In the genomic region with DNA sequence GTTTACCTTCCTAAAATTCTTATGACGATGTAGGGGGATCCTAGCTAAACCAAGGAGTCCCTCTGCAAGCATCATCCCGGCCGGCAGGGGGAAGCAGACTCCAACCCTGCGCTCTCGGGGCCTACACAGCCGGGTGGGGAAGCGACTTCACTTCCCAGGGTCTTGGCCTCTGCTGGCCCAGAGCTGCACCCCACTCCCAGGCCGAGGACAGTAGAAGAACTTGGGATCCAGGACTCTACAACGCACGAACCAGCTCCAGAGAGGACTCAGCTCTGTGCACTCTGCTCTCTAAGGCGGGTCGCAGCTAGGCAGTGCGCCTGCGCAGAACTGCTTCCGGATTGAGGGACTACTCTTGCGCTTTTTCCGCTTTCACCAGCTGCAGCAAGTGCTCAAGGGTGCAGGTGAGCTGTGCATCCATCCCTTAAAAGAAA, we compare ENCODE assay signal across 8 mouse cellular contexts. TPM values are rescaled to one million over a fixed set of nuclear protein-coding genes. Genes with fewer than 3 reads are reported as not detected.
DNase-seq lines count a peak whose midpoint lies in the region; ATAC-seq lines count a peak whose summit lies in the region.

Gene Tmem14a, plus strand, starts transcription at position 87 of the 431 bp plus-strand sequence.

- no peaks in the 10 kb centered on the region for H3K36me3 ChIP-seq in intestine, embryonic 14.5 days (ENCODE audit: control insufficient read depth, insufficient read depth, low read length)

- peak within 1 kb of the TSS; percentile 75 for H3K27ac ChIP-seq in intestine, embryonic 14.5 days (ENCODE audit: low read depth)

- peak within 1 kb of the TSS; percentile 70 for H3K4me3 ChIP-seq in intestine, embryonic 14.5 days (ENCODE audit: low read depth, low read length)

- no peaks in the 10 kb centered on the region for H3K4me1 ChIP-seq in intestine, embryonic 14.5 days (replicated peaks; ENCODE audit: control insufficient read depth, insufficient read depth, low read length)

- peak; percentile 90 to 97 for DNase-seq in adrenal gland, adult (ENCODE audit: inconsistent age in 2 of 2, low spot score in 1 of 2)
- DNase-seq in embryo, embryonic 10.5 days (ENCODE audit: low spot score), result peak; percentile 88
- DNase-seq in gastrocnemius, postnatal 25 days, result peak; percentile 81
- DNase-seq in intestine, embryonic 14.5 days (ENCODE audit: low spot score), result peak; percentile 97
- peak; percentile 78 to 88 for DNase-seq in left cerebral cortex, postnatal 14 days (ENCODE audit: low spot score in 2 of 2)
- peak; percentile 82 for DNase-seq in mesoderm, embryonic 11.5 days (ENCODE audit: low read depth, low spot score)
- peak; percentile 81 to 82 for DNase-seq in right cerebral cortex, postnatal 36 days (ENCODE audit: low spot score in 2 of 2)
- peak; percentile 87 for DNase-seq in yolk sac, embryonic 10.5 days (ENCODE audit: low spot score)

- peak; percentile 91 for ATAC-seq in intestine, embryonic 14.5 days (replicated peaks; ENCODE audit: low FRiP score, low TSS enrichment, low read depth)

- intact Hi-C loops in left cerebral cortex, postnatal 14 days (cut with DNase I), result loop anchor here (2.0 to 5.0 kb wide), 4 partner anchors 52 to 1049 kb away; no protein-coding TSS in a partner anchor

- peak within 1 kb of the TSS; percentile 66 for H3K4me2 ChIP-seq in intestine, embryonic 14.5 days (ENCODE audit: low read length)

- WGBS in intestine, embryonic 14.5 days, result under 1% methylated on average over 17 of the region's 17 CpGs

- no peaks in the 10 kb centered on the region for H3K27me3 ChIP-seq in intestine, embryonic 14.5 days (replicated peaks; ENCODE audit: control insufficient read depth, insufficient read depth, low read length)

- H3K9ac ChIP-seq in intestine, embryonic 14.5 days (ENCODE audit: low read length), result peak within 1 kb of the TSS; percentile 68

- no peaks in the 10 kb centered on the region for H3K9me3 ChIP-seq in intestine, embryonic 14.5 days (ENCODE audit: control insufficient read depth, low read length)

RNA-seq across cellular contexts. Expression of gene Tmem14a, which starts in this region (rescaled TPM):
- 1 to 10 TPM in 1 of 2 experiments, under 1 TPM in 1; 0.79 to 1.3 TPM for total RNA-seq in gastrocnemius, postnatal 25 days (2021)
- polyA plus RNA-seq in intestine, embryonic 14.5 days (2014; fragmentation: Nextera tagmentation; extraction: Ambion mirVana), result 10.7 and 12.6 TPM in 2 replicates
- 10 to 100 TPM; 28.7 to 35.8 TPM for total RNA-seq in left cerebral cortex, postnatal 14 days (2021)

Comparison
In these comparisons a context has a peak if more than half of its experiments do, and no peak if none do; other contexts are left out.
1. Peak in every context shown above with its lines: DNase-seq, ATAC-seq, H3K4me3 ChIP-seq and H3K27ac ChIP-seq.
2. RNA of gene Tmem14a (total RNA-seq): 28.7 to 35.8 TPM in left cerebral cortex, postnatal 14 days; 0.79 to 1.3 TPM in gastrocnemius, postnatal 25 days; every median in the first group is over 10 times any median in the second.